Mouse (Mus musculus) right cerebral cortex, postnatal 4 days (tissue): ENCODE results near the gene Mkrn3.

Experiments
- DNase-seq: peaks from one replicate; pipeline ENCODE4 v3.0.0-alpha.2; 2022

The Mkrn3 gene

DNA sequence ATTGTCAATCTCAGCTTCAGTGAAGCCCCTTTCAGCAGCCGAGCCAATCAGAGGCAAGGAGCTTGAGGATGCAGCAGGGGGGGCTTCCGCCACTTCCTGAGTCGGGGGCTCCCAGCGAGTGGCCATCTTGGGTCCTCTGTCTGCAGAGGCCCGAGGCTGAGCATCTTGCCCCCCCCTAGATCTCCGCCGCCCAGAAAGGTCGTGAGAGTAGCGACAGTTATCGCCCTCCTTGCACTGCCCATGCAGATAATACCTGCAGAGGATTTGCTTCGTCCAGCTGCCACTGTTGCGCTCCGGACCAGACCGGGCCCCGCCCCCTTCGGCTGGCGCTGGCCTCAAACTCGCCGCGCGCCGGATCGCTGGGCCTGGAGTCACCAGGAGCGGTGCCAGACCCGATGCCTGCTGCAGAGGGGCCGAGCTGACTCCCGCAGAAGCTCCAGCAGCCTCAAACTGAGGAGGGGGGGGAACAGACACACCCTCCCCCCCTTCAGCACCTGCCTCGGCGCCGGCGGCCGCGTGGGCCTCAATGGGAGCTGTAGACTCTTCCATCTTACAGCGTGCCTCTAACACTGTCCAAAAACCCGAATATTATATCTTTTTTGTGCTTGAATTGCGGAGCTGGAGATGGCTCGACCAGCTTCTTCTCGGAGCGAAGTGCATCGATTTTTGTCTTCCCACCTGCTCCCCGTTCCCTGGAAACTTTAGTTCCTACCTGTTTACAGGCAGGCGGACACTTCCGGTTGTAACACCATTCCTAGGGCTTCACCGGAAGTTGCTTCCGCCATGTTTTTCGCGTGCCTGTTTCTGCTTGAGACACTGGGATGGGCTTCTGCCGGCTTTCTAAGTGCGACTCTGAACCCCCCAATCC lies at the start of gene Mkrn3:
Mkrn3 (minus strand) TSS at position 647 of the 868 bp plus-strand sequence.
- peak; percentile 84 for DNase-seq

DNA sequence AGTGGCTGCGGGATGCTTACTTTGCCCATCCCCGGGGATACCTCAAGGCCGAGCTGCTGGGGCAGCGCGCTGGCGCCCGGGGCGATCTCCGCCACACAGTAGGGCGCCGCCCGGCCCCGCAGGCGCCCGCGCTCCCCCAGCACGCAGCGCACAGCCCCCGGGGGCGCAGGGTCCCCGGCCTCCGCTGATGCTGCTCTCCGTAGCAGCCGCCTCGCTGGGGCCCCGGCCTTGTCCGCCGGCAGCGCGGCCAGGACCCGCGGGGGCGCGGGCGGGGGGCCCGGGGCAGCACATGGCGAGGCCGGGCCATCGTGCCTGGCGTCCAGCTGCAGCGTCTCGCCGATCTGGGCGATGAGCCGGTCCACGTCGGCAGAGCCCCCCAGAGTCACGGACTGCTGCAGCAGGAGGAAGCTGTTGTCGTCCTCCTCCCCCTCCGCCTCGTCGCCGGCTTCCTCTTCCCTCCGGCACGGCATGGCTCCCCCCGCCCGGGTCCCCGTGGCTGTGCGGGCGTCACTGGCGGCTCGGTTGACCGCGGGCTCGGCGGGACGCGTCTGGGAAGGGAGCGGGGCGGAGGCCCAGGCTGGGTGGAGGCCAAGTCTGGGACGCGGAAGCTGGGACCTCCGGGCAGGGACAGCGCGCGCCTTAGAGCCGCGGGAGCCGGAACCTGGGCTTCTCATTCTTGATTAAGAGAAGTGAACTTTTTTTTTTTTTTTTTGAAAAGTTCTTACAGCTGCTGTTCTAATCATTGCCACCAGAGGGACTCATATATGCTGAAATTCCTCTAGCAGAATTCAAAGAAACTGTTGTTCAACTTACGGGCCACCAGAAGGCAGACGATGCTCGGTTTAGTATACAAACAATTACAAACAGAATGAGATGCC lies 44.2 kb upstream of the Mkrn3 start, which contains the start of gene Peg12:
Peg12 (minus strand) TSS at position 633 of the 878 bp plus-strand sequence.
- peak; percentile 47 for DNase-seq

DNA sequence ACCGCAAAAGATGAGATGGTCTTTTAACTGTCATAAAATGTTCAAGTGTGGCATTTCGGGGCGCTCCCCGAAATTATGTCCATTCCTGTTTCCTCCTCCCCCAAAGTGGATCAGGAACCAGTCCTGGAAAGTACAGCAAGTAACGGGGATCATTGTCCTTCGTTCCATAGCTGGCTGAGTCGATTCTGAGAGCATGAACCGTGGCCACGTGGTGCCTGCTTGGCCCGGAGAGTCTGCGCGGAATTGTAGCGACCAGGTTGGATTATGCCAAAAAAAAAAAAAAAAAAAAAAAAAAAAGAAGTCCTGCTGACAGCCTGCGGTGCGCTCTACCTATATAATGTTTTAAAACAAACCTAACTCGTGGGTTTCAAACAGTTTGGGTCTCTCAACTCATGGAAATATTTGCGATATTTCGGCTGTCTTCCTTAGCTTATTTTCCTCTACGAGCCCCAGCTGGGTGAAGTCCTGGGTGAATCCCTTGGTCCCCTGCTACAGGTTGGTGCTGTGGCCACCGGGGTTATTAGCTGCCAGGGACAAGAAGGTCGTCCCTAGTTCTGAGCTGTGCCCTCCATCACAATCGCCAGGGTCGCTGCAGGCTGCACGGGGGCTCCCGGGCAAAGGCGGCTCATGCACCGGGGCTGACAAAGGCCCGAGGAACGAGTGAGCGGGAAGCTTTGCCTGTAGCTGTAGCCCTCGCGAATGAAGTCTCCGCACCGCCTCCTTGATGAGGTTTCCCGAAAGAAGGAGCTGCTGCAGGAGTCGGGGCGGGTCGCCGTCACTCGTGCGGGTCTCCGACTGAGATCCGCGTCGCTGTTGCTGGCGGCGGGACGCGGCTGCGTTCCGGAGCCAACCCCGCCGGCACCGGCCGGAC lies 43.3 kb upstream of the Mkrn3 start:
- peak; percentile 19 for DNase-seq

DNA sequence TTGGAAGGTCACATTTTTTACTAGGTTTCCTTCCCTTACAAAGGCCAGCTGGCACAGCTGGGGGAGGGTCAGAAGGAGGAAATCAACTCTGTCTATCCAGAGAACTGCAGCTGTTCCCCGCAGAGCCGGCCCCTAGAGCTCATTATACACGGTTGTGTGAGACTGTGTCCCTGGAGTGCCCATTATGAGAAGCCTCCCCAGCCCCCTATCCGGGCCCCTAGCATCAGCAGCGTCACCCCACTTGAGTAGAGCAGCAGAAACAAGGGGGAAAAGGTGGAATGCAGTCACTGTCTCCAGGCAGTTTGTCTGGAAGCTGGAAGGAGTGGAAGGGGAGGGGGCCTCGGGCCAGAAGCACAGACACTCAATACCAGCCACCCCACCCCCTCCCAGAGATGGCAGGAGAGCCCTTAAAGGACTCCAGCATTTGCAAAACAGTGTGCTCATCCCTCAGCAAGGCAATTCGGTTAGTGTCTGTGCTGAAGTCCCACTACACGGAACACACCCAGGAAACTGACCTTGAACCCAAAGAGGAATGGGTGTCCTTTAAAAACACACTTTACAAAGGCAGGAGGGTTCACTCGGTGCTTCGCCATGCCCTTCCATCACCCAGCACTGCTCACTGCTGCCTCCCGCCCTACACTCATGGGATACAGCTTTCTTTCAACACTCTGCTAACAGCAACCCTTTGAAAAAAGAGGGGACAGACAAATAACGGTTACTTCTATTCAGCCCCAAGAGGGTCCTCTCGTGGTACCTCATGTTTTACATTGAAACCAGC lies 42.5 kb upstream of the Mkrn3 start:
- peak; percentile 6 for DNase-seq

DNA sequence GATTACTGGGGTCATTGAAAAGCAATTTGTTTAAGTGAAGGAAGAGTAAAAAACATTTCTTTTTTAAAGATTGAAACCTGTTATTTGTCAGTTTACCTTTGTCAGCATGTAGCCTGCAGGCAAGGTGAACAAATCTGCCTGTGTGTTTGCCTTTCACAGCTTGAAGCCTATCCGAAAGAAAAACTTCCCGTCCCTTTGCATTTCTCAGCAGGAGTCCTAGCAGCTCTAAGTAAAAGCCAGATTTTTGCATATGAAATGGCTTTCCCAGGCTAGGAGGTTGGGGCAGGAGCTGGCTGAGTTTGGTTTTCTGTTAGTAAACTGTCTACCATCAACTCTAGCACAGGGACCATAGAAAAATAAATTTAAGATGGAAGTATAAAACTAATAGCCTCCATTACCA lies 32.4 kb upstream of the Mkrn3 start:
- no peak for DNase-seq

DNA sequence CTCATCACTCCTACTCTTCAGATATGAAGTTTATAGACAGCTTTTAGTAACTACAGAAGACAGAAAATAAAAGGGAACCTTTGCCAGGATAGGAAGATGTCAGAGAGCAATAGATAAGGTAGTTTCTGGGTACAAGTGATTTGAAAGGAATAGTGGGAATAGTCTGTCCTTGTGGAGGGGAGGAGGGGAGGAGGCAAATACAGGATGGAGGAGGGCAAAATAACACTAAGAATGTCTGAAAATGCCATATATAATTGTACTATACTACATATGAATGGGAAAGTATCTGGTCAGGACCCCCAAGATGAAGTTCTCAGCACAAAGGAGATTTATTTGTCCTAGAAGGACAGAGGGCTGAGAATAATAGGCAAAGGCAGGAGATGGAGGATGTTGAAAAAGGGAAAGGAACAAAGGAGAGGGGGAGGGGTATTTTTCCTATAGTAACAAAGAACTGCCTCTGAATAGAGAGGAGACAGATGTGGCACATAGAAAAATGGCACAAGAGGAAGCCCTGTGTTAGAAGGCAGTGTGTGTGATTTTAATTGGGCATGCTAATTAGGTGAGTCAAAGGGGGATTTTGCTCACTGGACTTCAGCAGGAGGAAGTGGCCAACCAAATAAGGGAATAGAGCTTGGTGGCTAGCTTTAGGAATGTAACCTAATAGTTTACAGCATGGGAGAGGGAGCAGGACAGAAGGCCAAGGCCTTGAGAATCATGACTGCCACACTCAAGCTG lies 25.7 kb upstream of the Mkrn3 start:
- DNase-seq = no peak

DNA sequence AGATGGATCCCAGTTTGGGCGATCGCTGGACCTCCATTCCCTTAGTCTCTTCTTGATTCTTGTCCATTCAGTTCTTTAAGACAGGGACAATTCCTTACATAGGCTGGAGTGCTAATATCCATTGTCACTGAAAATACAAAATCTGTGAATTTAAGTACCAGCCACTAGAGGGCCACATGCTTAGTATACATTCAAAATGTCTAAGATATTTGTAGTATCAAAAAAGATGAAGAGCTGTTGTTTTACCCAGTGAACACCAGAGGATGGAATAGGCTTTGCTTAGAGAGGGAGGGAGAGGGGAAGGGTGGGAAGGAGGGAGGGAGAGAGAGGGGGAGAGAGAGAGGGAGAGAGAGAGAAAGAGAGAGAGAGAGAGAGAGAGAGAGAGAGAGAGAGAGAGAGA lies 16.5 kb upstream of the Mkrn3 start:
- DNase-seq = no peak

DNA sequence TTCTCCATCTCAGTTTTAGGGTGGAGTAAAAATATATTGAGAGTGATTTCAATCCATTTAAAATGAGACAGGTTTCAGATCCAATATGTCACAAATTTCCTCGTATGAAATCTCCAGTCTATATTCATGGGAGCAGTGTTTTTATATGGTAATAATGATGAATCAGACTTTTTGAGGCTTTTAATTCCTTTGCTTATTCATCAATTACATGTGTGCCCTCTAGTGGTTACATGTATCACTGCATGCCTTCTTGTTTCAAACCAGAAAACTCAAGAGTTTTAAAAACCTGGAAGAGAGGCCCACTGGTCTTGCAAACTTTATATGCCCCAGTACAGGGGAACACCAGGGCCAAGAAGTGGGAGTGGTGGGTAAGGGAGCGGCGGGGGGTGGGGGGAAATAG lies 13.3 kb upstream of the Mkrn3 start:
- DNase-seq = no peak

DNA sequence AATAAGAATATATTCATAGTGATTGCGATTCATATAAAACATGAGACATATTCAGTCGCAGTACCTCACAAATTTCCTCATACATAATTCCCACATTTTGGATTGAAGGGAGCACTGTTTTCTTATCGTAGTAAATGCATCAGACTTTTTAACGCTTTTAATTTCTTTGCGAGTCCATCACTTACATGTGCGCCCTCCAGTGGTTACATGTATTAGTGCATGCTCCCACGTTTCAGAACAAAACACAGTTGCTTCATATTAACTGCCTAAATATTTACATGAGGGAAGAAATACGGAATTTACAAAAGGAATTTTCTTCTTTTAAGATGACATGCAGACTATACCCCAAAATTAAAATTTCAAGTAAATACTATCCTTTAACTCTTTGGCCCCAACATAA lies 8.4 kb upstream of the Mkrn3 start:
- DNase-seq = peak; percentile 31

DNA sequence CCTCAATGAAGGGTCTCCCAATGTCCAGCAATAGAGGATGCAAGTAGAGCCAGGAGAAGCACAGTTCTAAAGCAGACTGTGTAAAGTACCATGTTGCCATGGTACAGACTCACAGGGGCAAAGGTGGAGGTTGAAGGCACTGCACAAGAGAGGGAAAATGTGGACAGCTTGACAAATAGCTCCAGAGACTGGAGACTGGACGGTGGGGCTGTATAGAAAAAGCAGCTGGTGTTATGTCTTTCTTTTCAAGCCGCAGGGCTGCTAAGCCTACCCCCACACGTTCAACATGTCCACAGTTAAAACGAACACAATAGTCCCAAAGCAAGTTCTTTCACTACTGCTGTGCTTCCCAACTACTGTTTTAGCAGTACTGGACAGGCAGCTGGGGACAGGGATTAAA lies 3.3 kb upstream of the Mkrn3 start:
- DNase-seq = no peak

DNA sequence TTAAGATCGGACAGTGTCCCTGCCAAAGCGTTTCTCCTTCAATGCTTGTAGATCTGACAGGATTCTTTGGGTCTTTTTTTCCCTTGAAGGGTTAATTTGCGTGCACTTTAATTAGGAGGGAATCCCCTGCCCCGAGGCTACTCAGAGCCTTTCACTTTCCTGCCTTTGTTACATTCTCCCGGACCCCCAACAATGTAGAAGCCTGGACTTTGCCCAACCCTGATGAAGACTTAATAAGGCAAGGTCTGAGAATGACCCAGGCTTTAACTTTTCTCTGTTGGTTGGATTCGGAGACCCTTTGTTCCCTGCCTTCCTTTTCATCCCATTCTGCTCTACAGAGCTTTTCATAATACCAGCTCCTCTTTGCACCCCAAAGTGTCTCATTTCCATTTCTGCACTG lies 627 bp upstream of the Mkrn3 start:
- no peak for DNase-seq

DNA sequence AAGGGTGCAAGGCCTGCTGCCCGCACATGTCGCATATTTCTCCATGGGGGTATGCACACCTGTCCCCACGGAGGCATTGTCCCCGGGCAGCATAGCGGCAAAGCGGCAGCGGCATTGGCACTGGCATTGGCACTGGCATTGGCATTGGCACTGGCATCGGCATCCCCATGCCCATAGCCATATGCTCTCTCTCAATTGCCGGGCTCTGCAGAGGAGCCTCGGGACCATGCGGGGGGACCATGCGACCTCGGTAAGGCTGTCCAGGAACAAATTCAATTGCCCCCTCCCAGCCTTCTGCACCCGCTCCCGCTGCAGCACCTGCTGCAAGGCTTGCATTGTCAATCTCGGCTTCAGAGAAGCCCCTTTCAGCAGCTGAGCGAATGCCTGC lies 840 bp downstream of the Mkrn3 start:
- DNase-seq = no peak

DNA sequence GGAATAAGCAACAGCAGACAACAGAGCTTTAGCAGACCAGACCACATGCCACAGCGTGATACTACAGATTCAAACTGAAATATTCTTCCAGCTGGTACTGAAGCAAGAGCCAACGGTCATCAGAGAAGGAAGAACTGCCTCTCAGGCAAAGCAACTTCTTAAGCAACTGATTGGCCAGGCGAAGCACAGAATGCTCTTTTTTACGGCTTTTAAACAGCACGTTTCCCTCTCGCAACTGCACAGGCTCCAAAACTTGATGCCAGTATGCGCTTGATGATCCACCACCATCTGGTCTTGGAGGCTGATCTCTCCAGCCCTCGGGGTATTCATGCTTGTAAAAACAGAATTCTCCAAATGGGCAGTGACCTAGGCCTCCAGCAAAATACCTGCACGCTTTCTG lies 1.6 kb downstream of the Mkrn3 start:
- no peak for DNase-seq

DNA sequence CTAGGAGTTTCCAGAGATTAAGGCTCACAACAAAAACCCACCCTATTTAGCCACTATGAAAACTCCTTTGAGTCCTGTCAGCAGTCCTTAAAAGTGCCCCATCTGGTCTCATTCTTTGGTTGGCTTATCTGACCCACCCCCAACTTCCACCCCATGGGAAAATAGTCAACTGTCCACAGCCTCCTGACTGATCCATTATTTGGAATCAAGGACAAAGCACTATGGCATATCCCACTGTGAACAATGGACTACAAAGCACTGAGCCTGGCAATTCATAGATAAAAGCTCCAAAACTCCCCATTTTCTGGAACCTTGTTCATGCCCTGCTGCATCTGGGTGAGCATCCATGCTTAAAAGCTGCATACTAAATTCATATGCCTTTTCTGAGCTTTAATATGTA lies 3.8 kb downstream of the Mkrn3 start:
- no peak for DNase-seq

DNA sequence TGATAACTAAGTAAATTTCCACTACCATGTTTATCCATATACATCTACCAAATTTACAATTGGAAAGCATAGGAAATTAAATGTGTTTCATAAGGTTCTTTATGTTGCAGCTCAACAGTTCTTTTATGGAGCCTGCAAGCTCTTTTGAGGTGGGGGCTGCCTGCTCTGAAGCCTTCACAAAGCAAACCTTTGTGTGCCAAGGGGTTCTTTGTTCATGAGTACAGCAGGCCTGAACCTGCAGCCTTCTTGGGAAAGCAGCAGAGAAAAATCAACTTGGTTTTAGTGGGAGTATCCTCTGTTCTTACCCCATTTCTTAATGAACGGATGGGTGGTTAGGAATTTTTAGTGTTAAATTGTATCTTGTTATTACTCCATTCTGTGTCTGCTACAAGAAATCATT lies 4.7 kb downstream of the Mkrn3 start:
- no peak for DNase-seq

DNA sequence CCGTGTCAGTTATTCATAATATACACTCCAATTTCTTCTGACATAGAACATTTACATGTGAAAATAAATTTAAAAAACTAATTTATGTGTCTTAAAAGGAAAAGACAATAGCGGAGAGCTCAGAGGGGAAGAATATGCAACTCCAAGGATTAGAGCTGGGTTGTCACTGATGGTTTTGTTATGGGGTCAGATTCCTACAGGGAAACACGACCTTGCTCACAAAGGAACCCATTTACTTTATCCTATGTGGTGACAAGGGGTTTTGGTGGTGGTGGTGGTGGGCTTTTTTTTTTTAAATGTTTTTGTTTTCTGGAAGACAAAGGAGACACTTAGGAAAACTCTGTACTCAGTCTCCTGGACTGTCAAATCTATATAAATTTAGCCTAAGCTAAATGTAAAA lies 12.1 kb downstream of the Mkrn3 start:
- no peak for DNase-seq

DNA sequence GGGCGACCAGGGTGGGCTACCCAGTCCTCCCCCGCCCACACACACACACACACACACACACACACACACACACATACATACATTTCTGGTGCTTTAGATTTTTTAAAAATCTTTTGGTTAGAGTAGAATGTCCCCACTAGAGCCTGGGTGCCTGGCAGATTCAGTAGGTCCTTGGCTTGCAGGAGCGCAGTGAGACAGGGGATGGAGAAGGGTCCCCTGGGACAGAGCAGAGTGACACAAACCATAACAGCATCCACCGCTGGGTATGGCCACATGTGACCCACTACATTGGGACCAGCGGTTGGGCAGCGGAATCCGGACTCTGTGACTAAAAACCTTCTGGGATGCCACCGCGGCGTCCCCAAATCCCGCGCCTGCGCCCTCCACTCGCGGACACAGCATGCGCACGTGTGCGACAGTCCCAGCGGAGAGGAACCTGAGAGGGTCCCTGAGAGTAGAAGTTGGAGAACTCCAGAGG lies 13.3 kb downstream of the Mkrn3 start:
- peak; percentile 46 for DNase-seq

DNA sequence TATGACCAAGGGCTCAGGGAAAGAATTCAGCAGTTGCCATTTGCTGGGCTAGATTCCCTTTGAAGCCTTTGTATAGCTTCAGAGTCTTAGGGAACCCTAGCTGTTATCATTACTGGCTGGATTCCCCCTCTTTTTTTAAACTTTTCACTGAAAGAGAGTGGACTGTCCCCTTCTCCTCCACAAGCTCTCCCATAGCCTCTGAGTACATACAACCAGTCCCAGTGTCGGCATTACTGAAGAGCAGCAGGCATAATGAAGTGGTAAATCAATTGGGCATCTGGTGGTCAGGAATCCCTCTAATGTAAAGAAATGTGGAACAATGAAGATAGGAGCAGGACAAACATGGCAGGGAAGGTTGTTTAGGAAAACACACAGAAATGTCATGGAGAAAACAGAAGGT lies 27.7 kb downstream of the Mkrn3 start:
- DNase-seq = no peak

DNA sequence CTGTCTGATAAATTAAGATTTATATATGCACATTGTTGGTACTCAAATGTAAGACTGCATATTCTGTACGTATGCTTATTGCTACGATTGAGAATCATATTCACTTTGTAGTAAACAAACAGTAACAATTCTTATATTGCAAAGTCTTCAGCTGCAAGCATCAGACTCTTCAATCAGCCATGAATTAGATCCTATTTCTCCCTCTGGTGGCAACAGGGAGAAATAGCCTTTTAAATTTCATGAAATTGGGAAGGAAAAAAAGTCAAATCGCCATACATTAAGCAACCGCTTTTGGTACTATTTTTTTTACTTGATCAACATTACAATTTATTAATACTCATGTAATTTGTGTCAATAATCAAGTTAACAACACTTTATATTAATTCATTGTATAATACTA lies 31.6 kb downstream of the Mkrn3 start:
- DNase-seq = no peak

DNA sequence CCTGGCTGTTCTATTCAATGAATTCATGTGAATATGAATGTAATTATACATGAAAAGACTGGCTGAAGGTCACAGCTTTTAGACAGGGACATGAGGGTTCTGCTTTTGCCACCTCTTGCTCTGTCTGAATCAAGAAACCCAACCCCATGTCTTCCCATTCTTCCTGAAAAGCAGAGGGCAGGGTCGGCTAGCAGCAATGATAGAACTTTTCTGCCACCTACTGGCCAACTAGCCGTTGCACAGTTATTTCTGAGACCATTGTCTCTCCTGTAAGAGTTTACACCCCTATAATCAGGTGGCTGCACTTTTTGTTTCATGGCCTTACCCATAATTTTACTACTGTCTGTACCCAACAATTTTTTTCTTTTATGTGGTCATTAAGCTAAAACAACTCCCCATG lies 37.5 kb downstream of the Mkrn3 start:
- no peak for DNase-seq

DNA sequence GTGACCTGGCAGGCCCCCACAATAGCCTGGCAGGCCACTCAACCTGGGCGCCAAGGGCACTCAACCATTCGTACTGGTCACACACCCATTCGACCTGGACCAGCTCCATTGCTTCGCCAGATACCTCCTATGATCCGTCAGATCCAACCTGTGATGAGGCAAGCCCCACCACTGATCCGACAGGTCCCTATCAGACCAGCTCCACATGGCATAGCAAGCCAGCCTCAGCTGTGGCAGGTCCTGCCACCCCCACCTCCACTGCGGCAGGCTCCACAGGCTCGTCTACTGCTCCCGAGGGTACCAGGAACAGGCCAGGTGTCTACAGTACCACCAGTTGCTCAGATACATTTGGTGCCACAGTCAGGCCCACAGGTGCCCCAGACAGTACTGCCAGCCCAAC lies 41.4 kb downstream of the Mkrn3 start:
- no peak for DNase-seq
